Mouse (Mus musculus) midbrain, postnatal 0 days (tissue): ENCODE measurements around the gene Kdsr. TPM values are rescaled to one million over a fixed set of nuclear protein-coding genes. Genes with fewer than 3 reads are reported as not detected.

Experiments used
- ATAC-seq: fragments of 200-750 bp; cut with Nextera tagmentation; 2 replicates; pipeline ENCODE4 v1.8.0; 2017; ENCODE audit warnings: moderate number of reproducible peaks, mild to moderate bottlenecking, moderate TSS enrichment, moderate library complexity; ENCODE audit not compliant: low FRiP score
- DNase-seq: peaks from one replicate; pipeline ENCODE4 v3.0.0-alpha.2; 2015; ENCODE audit warnings: low spot score
- H3K27ac ChIP-seq: fragments of 300-500 bp; sonication (generic); 2 replicates; pipeline ENCODE4 v1.5.1; 2014; ENCODE audit warnings: low read depth, mild to moderate bottlenecking, low read length, mixed read lengths
- H3K27me3 ChIP-seq: fragments of 300-500 bp; sonication (generic); 2 replicates; pipeline ENCODE4 v1.6.1; 2014; ENCODE audit warnings: low read length, control low read depth, mixed read lengths; ENCODE audit not compliant: insufficient read depth
- H3K36me3 ChIP-seq: fragments of 300-500 bp; sonication (generic); 2 replicates; pipeline ENCODE4 v1.6.1; 2014; ENCODE audit warnings: low read length, control low read depth, mixed read lengths; ENCODE audit not compliant: insufficient read depth
- H3K4me1 ChIP-seq: fragments of 300-500 bp; sonication (generic); 2 replicates; pipeline ENCODE4 v1.6.1; 2014; ENCODE audit warnings: mild to moderate bottlenecking, control low read depth, antibody characterized with exemption, low read length, mixed read lengths; ENCODE audit not compliant: insufficient read depth
- H3K4me2 ChIP-seq: fragments of 300-500 bp; sonication (generic); 2 replicates; pipeline ENCODE4 v1.6.1; 2014; ENCODE audit warnings: low read depth, mild to moderate bottlenecking, low read length, mixed read lengths; ENCODE audit not compliant: poor library complexity, severe bottlenecking
- H3K4me3 ChIP-seq: fragments of 300-500 bp; sonication (generic); 2 replicates; pipeline ENCODE4 v1.5.1; 2014; ENCODE audit warnings: low read depth, mild to moderate bottlenecking, low read length, moderate library complexity
- H3K9ac ChIP-seq: fragments of 300-500 bp; sonication (generic); replicated peaks from 2 replicates; pipeline ENCODE4 v1.6.1; 2014; ENCODE audit warnings: mild to moderate bottlenecking, low read length, moderate library complexity, mixed read lengths; ENCODE audit not compliant: poor library complexity, severe bottlenecking
- H3K9me3 ChIP-seq: fragments of 300-500 bp; sonication (generic); 2 replicates; pipeline ENCODE4 v1.6.1; 2016; ENCODE audit warnings: low read length, control low read depth
- CTCF ChIP-seq: IDR thresholded peaks from 2 replicates; pipeline ENCODE4 v1.5.1; 2016; ENCODE audit warnings: antibody characterized with exemption, mild to moderate bottlenecking
- WGBS: fragments of 180-500 bp; shearing (Covaris S2); extraction: QIAGEN DNeasy Blood & Tissue Kit; methylation state at CpG from one replicate; pipeline ENCODE4 v1.1.7; 2014; 5-methylcytosine and 5-hydroxymethylcytosine counted together
- polyA plus RNA-seq: library from polyadenylated mRNA; unstranded; fragments of >200 nt; fragmentation: Nextera tagmentation; extraction: Ambion mirVana; gene quantifications from 2 replicates; pipeline ENCODE4 v1.2.1, GENCODE M21; 2015
- total RNA-seq: library from RNA; depleted of rRNA; stranded (reverse); fragments of >200 nt; gene quantifications from 2 replicates; pipeline ENCODE4 v1.2.3, GENCODE M21; 2014

Kdsr gene
- total and polyA plus RNA-seq, 2 experiments from 2014 or later, result 10.6 to 17.1 TPM

DNA sequence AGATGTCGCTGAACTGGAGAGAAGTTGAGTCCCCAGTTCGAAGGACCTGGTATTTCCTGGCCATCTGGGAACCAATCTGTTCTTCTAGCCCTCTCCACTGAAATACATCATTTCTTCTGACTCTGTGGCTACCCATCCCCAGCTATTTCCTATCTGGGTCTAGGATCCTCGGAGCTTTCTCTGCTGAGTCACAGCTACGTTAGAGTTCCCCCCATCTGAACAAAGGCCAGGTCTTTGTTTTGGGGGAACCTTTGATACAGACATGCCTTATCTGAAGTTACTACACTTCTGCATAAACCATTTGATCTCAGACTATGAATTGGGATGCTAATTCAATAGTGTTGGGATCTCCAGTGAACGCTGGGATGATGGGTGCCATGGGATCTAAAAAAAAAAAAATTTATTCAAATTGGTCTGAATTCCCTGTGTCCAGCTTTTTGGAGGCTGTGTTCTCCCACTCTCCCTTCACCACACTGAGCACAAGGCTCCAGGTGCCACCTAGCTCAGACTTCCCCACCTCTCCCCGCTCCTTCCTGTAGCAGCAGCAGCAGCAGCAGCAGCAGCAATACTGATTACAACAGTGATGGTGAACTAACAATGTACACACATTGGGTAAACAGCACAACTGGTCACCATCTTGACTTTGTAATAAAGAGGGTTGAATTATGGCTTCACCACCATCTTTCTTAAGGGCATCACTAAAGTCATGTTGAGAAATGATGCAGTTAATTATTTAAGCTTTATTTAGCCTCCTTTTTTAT, 10.8 kb downstream of the Kdsr start:
- H3K9ac ChIP-seq, result no peak overlapping the region

DNA sequence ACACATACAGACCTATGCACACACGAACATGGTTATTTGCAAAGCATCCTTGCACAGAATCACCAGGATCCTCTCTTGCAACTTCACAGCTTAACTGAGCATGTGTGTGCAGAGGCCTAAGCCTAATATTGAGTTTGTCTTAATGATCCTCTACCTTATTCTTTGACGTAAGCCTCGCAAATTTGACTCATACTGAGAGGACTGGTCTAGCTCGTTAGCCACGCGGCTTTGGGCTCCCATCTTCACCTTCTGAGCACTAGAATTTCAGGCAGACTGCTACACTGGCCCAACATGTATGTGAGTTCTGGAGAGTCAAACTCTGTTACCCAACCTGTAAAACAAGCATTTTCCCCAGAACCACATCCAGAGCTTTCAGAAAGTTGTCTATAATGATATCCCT, 16.5 kb downstream of the Kdsr start:
- Histone ChIP-seq H3K27me3 (no peaks in the 10 kb centered on the region), H3K27ac (no peak overlapping the region), H3K36me3 (peaks cover 33% of the 10 kb centered on the region), H3K4me1 (no peaks in the 10 kb centered on the region), H3K9ac (no peak overlapping the region), H3K9me3 (no peaks in the 10 kb centered on the region), H3K4me3 (no peak overlapping the region), H3K4me2 (no peak overlapping the region)
- DNase-seq, result no peak
- no peak for ATAC-seq
- TF ChIP-seq CTCF, result no peak
- WGBS, result 89% methylated on average over 6 of the region's 6 CpGs

More for the DNA sequence above, 10.8 kb downstream of the Kdsr start:
- no peak overlapping the region for H3K27ac ChIP-seq
- H3K27me3 ChIP-seq, result no peaks in the 10 kb centered on the region
- TF ChIP-seq CTCF, result no peak
- DNase-seq, result no peak
- no peaks in the 10 kb centered on the region for H3K4me1 ChIP-seq
- no peaks in the 10 kb centered on the region for H3K9me3 ChIP-seq
- H3K4me2 ChIP-seq, result no peak overlapping the region
- no peak for ATAC-seq
- H3K36me3 ChIP-seq, result peaks cover 31% of the 10 kb centered on the region
- H3K4me3 ChIP-seq, result no peak overlapping the region
- 92% methylated on average over 6 of the region's 6 CpGs for WGBS

DNA sequence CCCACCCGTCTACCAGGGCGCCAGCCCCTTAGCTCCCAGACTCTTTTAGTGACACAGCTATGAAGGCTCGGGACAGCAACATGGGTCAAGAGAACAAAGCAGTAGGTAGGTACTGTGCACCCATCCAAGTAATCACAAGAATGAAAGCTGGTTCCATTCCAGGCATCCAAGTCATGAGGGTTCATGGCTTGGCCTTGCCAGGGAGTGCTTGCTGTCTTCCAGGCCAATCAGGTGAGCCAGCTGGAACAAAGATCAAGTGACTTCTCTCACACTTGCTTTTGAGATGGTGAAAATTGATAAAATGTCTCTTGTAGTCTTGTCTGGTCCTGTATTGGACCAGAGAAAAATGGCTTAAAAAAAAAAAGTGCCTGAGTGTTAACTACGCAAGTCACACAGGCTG, 18.8 kb downstream of the Kdsr start:
- peaks cover 20% of the 10 kb centered on the region for H3K36me3 ChIP-seq
- DNase-seq (no peak), ATAC-seq (no peak)
- 96% methylated on average over 4 of the region's 4 CpGs for WGBS
- H3K4me2 ChIP-seq, result no peak overlapping the region
- H3K27me3 ChIP-seq, result no peaks in the 10 kb centered on the region
- no peaks in the 10 kb centered on the region for H3K4me1 ChIP-seq
- H3K9me3 ChIP-seq, result no peaks in the 10 kb centered on the region
- no peak for TF ChIP-seq CTCF
- no peak overlapping the region for H3K27ac ChIP-seq
- H3K4me3 ChIP-seq, result no peak overlapping the region
- no peak overlapping the region for H3K9ac ChIP-seq

DNA sequence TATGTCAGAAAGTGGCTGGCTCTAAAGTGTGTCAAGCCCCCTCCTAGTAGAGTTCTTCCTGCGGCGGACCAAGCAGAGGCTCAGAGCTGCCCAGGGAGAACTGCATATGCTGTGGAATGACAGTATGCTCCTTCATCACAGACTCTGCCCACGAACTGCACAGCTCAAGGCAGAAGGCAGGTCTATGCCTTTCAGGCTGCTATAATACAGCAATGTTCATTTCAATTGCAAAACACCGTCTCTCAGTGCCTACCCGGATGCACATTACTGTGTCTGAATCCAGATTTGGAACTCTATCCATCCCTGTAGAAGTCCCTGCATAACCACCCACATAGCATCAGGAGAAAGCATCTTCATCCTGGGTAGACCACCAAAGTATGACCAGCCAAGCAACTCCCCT, 19.7 kb downstream of the Kdsr start:
- H3K9me3 ChIP-seq, result no peaks in the 10 kb centered on the region
- no peaks in the 10 kb centered on the region for H3K4me1 ChIP-seq
- no peak overlapping the region for H3K9ac ChIP-seq
- H3K27me3 ChIP-seq, result no peaks in the 10 kb centered on the region
- H3K4me3 ChIP-seq, result no peak overlapping the region
- WGBS, result 92% methylated on average over 5 of the region's 5 CpGs
- H3K4me2 ChIP-seq, result no peak overlapping the region
- H3K27ac ChIP-seq, result no peak overlapping the region
- DNase-seq (no peak), ATAC-seq (no peak)
- peaks cover 19% of the 10 kb centered on the region for H3K36me3 ChIP-seq
- no peak for TF ChIP-seq CTCF

DNA sequence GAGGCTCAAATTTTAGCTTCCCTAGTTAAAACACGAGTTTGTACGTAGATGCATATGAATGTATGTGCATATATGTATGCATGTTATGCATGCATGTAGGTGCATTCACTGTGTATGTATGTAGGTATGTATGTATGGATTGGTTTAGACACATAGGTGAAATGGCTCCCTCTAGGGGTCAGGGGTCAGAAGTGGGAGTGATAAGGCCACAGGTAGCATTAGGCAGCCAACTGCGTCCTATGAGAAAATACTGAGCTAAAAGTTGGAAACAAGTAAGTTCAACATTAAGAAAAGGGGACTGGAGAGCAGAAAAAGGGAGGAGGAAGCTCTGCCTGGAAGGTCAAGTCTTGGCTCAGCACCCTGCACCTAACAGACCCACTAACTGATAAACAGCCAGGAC, 21.4 kb downstream of the Kdsr start:
- H3K9me3 ChIP-seq, result no peaks in the 10 kb centered on the region
- H3K36me3 ChIP-seq, result peaks cover 25% of the 10 kb centered on the region
- H3K4me2 ChIP-seq, result no peak overlapping the region
- peak; percentile 61 for TF ChIP-seq CTCF
- no peak for ATAC-seq
- 88% methylated on average over 3 of the region's 3 CpGs for WGBS
- H3K4me3 ChIP-seq, result no peak overlapping the region
- H3K9ac ChIP-seq, result no peak overlapping the region
- H3K27me3 ChIP-seq, result no peaks in the 10 kb centered on the region
- DNase-seq, result peak; percentile 7
- no peaks in the 10 kb centered on the region for H3K4me1 ChIP-seq
- no peak overlapping the region for H3K27ac ChIP-seq

DNA sequence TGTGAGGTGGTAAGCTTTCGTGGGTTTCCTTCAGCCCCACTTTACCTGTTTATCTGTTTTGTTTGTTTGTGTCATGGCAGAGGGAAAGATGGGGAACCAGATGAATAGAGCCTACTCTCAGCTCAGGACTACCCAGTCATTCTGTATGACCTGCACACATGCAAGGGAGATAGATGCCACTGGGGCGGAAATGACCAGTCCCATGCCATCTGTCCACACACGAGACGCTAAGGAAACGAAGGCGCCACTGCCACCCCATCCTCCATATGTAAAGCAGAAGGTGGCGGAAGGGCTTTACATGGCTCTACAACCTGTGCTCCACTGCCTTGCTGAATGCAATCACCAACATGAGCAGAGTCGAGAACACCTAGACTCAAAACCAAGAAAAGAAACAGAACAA, 23.3 kb downstream of the Kdsr start:
- 93% methylated on average over 8 of the region's 8 CpGs for WGBS
- DNase-seq, result no peak
- ATAC-seq, result no peak
- Histone ChIP-seq H3K4me3 (no peak overlapping the region), H3K27me3 (no peaks in the 10 kb centered on the region), H3K4me2 (no peak overlapping the region), H3K9me3 (no peaks in the 10 kb centered on the region), H3K4me1 (no peaks in the 10 kb centered on the region), H3K9ac (no peak overlapping the region), H3K36me3 (peaks cover 20% of the 10 kb centered on the region), H3K27ac (no peak overlapping the region)
- TF ChIP-seq CTCF, result no peak
